Mouse (Mus musculus) E14TG2a.4 (cell line): ENCODE data around the gene Shtn1.

Source experiments
- CTCF ChIP-seq: conservative IDR thresholded peaks from 2 replicates; pipeline ENCODE4 v1.5.1; 2014; ENCODE audit warnings: low read length
- NANOG ChIP-seq: IDR thresholded peaks from 2 replicates; pipeline ENCODE4 v1.6.1; 2014; ENCODE audit warnings: borderline replicate concordance, low read length, mixed read lengths

DNA sequence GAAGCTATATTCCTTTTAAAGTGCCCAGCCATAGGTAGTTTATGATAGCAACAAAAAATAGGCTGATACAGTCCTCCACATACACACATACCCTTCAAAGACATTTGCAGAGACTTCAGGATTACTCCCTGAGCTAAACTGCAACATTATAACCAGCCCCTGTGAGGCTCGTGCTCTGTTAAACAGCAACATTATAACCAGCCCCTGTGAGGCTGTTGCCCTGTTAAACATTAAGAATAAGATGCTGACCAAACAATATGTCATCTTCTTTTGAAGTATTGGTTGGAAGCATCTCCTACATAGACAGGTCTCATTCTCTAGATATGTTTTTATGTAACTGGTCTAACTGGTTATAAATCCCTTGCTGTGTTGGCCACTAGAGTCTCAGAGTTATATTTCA, 45.7 kb downstream of the Shtn1 start:
- TF ChIP-seq CTCF (no peak), NANOG (no peak)
